Mouse (Mus musculus) neural tube, embryonic 11.5 days (tissue): ENCODE measurements around the gene Olfr360. TPM values are rescaled to one million over a fixed set of nuclear protein-coding genes. Genes with fewer than 3 reads are reported as not detected.
"Not testable (repeated sequence)": the region's sequence is repeated elsewhere in the genome, so short reads cannot be mapped to it uniquely, and the experiment has no call there.

Source experiments
- ATAC-seq: fragments of 200-750 bp; cut with Nextera tagmentation; 2 replicates; pipeline ENCODE4 v1.8.0; 2017; ENCODE audit warnings: moderate number of reproducible peaks, mild to moderate bottlenecking, moderate TSS enrichment, moderate library complexity; ENCODE audit not compliant: insufficient read depth, low FRiP score, low TSS enrichment
- DNase-seq: peaks from one replicate; pipeline ENCODE4 v3.0.0-alpha.2; 2015; ENCODE audit warnings: low spot score
- H3K27ac ChIP-seq: fragments of 300-500 bp; sonication (generic); 2 replicates; pipeline ENCODE4 v1.5.1; 2014; ENCODE audit warnings: low read depth, mild to moderate bottlenecking, low read length
- H3K27me3 ChIP-seq: fragments of 300-500 bp; sonication (generic); 2 replicates; pipeline ENCODE4 v1.6.1; 2014; ENCODE audit warnings: mild to moderate bottlenecking, low read length, mixed read lengths; ENCODE audit not compliant: control insufficient read depth, insufficient read depth
- H3K36me3 ChIP-seq: fragments of 300-500 bp; sonication (generic); 2 replicates; pipeline ENCODE4 v1.6.1; 2014; ENCODE audit warnings: mild to moderate bottlenecking, low read length, moderate library complexity, mixed read lengths; ENCODE audit not compliant: control insufficient read depth, insufficient read depth
- H3K4me1 ChIP-seq: fragments of 300-500 bp; sonication (generic); 2 replicates; pipeline ENCODE4 v1.6.1; 2014; ENCODE audit warnings: low read length, mixed read lengths; ENCODE audit not compliant: control insufficient read depth, insufficient read depth
- H3K4me2 ChIP-seq: fragments of 300-500 bp; sonication (generic); 2 replicates; pipeline ENCODE4 v1.6.1; 2014; ENCODE audit warnings: low read depth, mild to moderate bottlenecking, moderate library complexity
- H3K4me3 ChIP-seq: fragments of 300-500 bp; sonication (generic); 2 replicates; pipeline ENCODE4 v1.5.1; 2014; ENCODE audit warnings: low read depth, low read length
- H3K9ac ChIP-seq: fragments of 300-500 bp; sonication (generic); 2 replicates; pipeline ENCODE4 v1.6.1; 2014; ENCODE audit warnings: mild to moderate bottlenecking, low read length
- H3K9me3 ChIP-seq: fragments of 300-500 bp; sonication (generic); 2 replicates; pipeline ENCODE4 v1.6.1; 2016; ENCODE audit warnings: low read length; ENCODE audit not compliant: control insufficient read depth
- WGBS: fragments of 180-500 bp; shearing (Covaris S2); extraction: QIAGEN DNeasy Blood & Tissue Kit; methylation state at CpG from one replicate; pipeline ENCODE4 v1.1.7; 2014; 5-methylcytosine and 5-hydroxymethylcytosine counted together
- polyA plus RNA-seq: library from polyadenylated mRNA; unstranded; fragments of >200 nt; fragmentation: Nextera tagmentation; extraction: Ambion mirVana; gene quantifications from 2 replicates; pipeline ENCODE4 v1.2.1, GENCODE M21; 2014

Olfr360 gene
- not detected in 2 replicates for polyA plus RNA-seq

GRCm38 (mm10) chr2:37065446-37065845, at the start of gene Olfr360:
Olfr360 (plus strand) TSS chr2:37065746.
- Histone ChIP-seq H3K4me2 (no peak within 1 kb of the TSS), H3K4me1 (no peaks in the 10 kb centered on the region), H3K36me3 (no peaks in the 10 kb centered on the region), H3K27me3 (no peaks in the 10 kb centered on the region), H3K9me3 (0 out of 2 replicates have a peak, but pooled peaks cover 2% of the 10 kb centered on the region), H3K9ac (no peak within 1 kb of the TSS), H3K27ac (no peak within 1 kb of the TSS), H3K4me3 (no peak within 1 kb of the TSS)
- DNase-seq (no peak), ATAC-seq (no peak)

GRCm38 (mm10) chr2:37089190-37089589, 23.6 kb downstream of the Olfr360 start, which contains the start of gene Olfr361:
Olfr361 (minus strand) TSS chr2:37089290.
- no CpG with 5 or more reads among the region's 1 CpGs for WGBS
- ATAC-seq, H3K27me3 ChIP-seq, H3K4me3 ChIP-seq, H3K4me2 ChIP-seq, H3K9ac ChIP-seq, H3K4me1 ChIP-seq, H3K27ac ChIP-seq, H3K36me3 ChIP-seq, DNase-seq, H3K9me3 ChIP-seq: not testable (repeated sequence)

- H3K4me2 ChIP-seq, result no peak within 1 kb of the TSS
- WGBS, result 90% methylated on average over 1 of the region's 1 CpGs
These were observed 52.3 kb downstream of the Olfr360 start, which contains the start of gene Olfr362 for GRCm38 (mm10) chr2:37117810-37118209. Olfr362 (minus strand) TSS chr2:37117910.

More at GRCm38 (mm10) chr2:37117810-37118209, 52.3 kb downstream of the Olfr360 start, which contains the start of gene Olfr362:
- no peak within 1 kb of the TSS for H3K4me3 ChIP-seq
- H3K4me1 ChIP-seq, result no peaks in the 10 kb centered on the region
- DNase-seq (no peak), ATAC-seq (no peak)
- no peaks in the 10 kb centered on the region for H3K36me3 ChIP-seq
- no peak within 1 kb of the TSS for H3K27ac ChIP-seq
- H3K9ac ChIP-seq, result no peak within 1 kb of the TSS
- peaks cover 9% of the 10 kb centered on the region; the same call in 1 of the 2 replicates for H3K9me3 ChIP-seq
- H3K27me3 ChIP-seq, result no peaks in the 10 kb centered on the region

Other genes with a start within 250 kb of the Olfr360 start
- gene Olfr3, start 248.7 kb upstream of the Olfr360 start, polyA plus RNA-seq, result not detected in 2 replicates
- not detected in 2 replicates for gene Olfr350, start 219.4 kb upstream of the Olfr360 start, polyA plus RNA-seq
- not detected in 2 replicates for gene Olfr351, start 203.1 kb upstream of the Olfr360 start, polyA plus RNA-seq
- not detected in 2 replicates for gene Olfr352, start 197.3 kb upstream of the Olfr360 start, polyA plus RNA-seq
- gene Olfr353, start 172.8 kb upstream of the Olfr360 start, polyA plus RNA-seq, result not detected in 2 replicates
- not detected in 2 replicates for gene Olfr354, start 160.1 kb upstream of the Olfr360 start, polyA plus RNA-seq
- not detected in 2 replicates for gene Olfr355, start 136.8 kb upstream of the Olfr360 start, polyA plus RNA-seq
- gene Olfr356, start 128.6 kb upstream of the Olfr360 start, polyA plus RNA-seq, result not detected in 2 replicates
- gene Olfr357, start 71.9 kb upstream of the Olfr360 start, polyA plus RNA-seq, result not detected in 2 replicates
- gene Olfr358, start 56.4 kb upstream of the Olfr360 start, polyA plus RNA-seq, result not detected in 2 replicates
- not detected in 2 replicates for gene Olfr361, start 23.5 kb downstream of the Olfr360 start, polyA plus RNA-seq
- not detected in 2 replicates for gene Olfr362, start 52.2 kb downstream of the Olfr360 start, polyA plus RNA-seq
- gene Olfr364-ps1, start 73.6 kb downstream of the Olfr360 start, polyA plus RNA-seq, result not detected in 2 replicates
- not detected in 2 replicates for gene Olfr365, start 122.5 kb downstream of the Olfr360 start, polyA plus RNA-seq
- not detected in 2 replicates for gene Olfr366, start 145.8 kb downstream of the Olfr360 start, polyA plus RNA-seq